Mouse (Mus musculus) left cerebral cortex, postnatal 4 days (tissue): Measurements from ENCODE around the gene Agpat1. TPM values are rescaled to one million over a fixed set of nuclear protein-coding genes. Genes with fewer than 3 reads are reported as not detected.

Experiments
- DNase-seq: peaks from one replicate; pipeline ENCODE4 v3.0.0-alpha.2; 2022
- intact Hi-C: fragments of 180-260 bp; cut with DNase I; formaldehyde crosslinking; loops from one replicate; pipeline ENCODE4 v1.15.1; 2025
- total RNA-seq, 2 experiments: library from RNA; stranded (reverse); gene quantifications; 2 replicates each; pipeline ENCODE4 v1.2.3; 2021

The Agpat1 gene
- total RNA-seq, 2 experiments from 2014 or later, result 145 to 154 TPM

DNA sequence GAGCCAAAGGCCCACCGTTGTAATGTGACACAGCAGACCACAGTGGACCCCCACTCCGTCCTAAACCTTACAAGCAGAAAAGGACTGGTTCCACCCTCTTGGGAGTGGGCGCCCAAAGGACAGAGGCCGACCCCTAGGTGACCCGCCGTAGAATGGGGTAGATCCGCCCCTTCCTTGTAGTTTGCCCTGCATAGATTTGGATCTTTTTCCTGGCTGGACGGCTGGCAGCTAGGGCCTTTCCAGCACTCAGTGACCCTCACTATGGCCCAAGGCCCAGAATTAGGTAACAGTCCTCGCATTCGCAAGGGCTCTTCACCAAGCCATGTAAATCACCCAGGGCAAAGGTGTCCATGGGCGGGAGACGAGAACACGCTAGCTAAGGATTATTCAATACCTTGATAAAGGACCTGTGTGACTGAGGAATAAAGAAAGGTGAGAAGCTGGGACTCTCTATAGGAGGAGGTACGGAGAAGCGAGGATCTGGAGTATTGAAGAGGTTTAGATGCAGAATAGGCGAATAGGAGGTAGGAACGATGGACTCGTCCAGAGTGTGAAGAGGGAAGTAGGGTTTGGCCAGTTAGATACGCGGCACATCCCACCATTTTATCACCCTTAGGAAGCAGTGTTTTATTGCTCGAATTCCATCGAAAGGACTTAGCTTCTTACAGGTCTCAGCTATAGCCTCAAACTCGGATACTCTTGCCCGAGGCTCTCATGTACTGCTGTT, 612 bp downstream of the Agpat1 start:
- intact Hi-C loops, result no loop called here
- no peak for DNase-seq

DNA sequence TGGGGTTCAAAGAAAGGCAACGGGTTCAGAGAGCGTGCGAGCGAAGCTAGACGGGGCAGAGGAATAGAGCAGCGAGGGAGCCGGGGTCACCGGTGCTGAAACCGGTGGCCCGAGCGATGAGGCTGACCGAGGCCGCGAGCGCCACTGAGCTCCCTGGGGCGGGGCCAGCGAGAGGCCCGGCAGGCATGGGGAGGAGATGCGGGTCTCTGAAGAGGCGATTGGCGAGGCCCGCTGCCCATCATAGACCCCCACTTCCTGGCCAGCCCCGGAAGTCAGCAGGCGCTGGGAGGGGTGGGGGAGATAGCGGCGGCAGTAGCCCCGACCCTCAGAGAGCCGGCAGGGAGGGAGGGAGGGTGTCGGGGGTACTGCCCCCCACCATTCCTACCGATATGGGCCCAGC, 1.5 kb downstream of the Agpat1 start:
- peak; percentile 99 for DNase-seq
- intact Hi-C loops, result no loop called here

DNA sequence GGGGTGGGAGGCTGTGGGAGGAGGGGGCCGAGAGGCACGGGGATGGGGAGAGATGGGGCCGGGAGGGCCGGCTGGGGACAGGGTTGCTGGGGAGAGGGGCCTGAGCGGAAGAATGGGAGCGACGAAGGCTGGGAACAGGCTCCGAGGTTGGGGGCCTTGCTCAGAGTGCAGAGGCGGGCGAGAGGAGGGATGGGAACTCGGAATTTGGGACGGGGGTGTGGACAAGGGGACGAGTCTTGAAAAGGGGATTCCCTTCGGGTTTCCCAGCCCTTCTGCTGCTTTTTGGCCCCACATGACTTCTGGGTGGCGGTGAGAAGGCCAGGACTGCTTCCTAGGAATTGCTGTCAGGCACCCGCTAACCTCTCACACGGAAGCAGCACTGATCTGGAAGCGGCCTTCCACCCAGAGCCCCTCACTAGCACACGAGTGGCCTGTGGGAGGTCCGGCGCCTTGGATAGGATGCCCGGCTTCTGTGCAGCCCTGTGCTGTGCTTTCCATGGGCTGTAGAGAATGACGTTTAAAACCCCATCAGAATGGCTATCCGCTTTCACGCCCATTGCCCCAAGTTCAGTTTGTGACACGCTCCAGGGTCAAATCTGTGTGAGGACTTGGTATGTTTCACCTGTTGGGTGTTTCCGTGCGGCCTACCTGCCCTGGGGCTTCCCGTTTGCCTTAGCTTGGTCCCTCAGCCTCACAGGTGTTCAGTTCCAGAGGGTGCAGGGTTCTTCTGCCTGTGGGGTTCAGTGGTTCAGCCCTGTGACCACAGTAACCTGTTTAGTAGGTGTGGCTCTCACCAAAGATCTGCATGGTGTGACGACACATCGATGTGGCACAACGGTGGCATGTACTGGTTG, 2.4 kb downstream of the Agpat1 start:
- intact Hi-C loops, result no loop called here
- no peak for DNase-seq

DNA sequence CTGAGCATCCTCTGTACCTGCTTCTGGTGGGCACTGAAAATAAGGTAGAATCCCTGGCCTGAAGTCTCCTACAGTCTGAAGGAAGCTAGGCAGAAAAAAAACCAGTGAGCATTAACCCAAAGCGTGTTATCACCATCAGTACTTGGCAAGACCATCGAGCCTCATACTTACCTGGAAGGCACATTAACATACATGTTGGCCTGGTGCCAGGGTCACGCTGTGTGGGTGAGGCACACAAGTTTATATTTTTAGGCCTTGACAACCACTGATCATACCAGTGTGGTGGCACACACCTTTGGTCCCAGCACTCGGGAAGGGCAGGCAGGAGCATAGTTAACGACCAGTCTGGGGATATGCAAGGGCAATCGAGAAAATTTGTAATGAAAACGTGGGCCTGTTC, 3.9 kb downstream of the Agpat1 start:
- intact Hi-C loops, result no loop called here
- no peak for DNase-seq

DNA sequence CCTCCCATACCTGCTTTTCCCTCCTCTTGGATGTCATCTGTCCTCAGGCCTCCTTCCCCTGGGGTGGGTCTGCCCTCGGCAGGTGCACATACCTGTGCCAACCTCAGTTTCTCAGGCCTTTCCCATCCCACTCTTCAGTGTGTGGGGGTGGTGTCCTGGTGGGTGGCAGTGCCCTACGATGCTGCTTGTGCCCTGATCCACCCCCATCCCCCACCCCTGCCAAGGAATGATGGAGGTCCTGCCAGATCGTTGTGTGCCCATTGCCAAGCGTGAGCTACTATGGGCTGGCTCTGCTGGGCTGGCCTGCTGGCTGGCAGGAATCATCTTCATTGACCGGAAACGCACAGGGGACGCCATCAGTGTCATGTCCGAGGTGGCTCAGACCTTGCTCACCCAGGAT, 7.0 kb downstream of the Agpat1 start:
- DNase-seq, result no peak
- intact Hi-C loops, result no loop called here

DNA sequence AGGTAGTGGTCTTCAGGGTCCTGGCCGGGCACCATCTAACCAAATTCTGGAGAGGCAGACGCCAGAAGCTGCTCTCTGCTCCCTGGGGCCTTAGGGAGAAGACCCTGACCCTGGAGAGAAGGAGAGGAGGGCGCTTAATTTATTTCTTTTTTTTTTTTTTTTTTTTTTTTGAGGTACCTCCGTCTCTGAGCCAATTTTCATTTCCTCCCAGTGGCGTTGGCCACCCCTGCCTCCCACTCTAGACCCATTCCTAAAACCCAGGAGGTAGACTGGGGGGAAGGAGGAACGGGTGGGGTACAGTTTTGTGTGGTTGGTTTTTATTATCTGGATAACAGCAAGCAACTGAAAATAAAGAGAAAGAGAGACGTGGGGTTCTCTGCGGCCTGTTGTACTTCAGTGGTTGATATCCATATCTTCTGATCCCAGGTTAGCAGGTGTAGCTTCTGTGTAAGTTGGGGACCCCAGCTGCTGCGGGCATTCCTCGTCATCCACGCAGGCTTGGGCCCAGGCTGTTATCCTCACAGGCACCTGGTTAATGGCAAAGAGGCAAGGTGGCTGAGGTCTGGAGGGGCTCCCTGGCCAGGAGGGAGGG, 9.1 kb downstream of the Agpat1 start:
- intact Hi-C loops, result no loop called here
- no peak for DNase-seq

DNA sequence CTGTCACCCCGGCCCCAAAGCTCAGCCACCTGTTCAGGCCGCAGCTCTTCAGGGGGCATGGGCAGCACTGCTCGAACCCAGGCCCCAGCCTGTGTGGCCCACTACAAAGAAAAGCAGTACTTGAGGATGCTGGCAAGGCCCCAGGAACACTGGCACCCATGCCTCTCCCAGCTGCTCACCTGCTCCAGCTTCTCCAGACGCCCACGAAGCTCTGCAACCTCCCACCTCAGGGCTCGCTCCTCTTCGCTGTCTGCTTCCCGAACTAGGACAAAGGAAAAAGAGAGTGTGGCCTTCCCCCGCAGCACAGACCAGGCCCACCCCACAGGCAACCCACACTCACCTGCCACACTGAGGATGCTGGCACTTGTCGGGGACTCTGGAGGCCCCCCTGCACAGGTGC, 9.8 kb downstream of the Agpat1 start:
- no peak for DNase-seq
- intact Hi-C loops, result no loop called here

DNA sequence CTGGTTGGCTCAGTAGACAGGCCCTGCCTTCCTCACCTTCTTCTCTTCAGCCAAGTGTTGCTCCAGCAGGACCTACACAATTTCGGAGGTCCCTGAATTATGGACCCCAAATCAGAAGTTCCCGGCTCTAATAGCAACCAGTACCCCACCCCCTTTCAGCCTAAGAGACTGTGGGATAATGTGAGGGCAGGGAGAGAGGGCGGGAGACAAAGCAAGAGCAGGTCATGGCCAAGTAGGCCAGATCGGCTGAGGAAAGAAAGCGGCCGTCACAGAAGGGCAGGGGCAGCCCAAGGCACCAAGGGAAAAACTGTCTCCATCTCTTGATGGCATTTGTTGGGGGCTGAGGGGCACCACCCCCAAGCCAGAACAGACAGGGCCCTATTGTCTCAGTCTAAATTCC, 11.8 kb downstream of the Agpat1 start, which contains the start of gene Egfl8:
TSS of gene Egfl8 (minus strand) at position 101 of the 400 bp plus-strand sequence.
- no peak for DNase-seq
- intact Hi-C loops, result no loop called here

DNA sequence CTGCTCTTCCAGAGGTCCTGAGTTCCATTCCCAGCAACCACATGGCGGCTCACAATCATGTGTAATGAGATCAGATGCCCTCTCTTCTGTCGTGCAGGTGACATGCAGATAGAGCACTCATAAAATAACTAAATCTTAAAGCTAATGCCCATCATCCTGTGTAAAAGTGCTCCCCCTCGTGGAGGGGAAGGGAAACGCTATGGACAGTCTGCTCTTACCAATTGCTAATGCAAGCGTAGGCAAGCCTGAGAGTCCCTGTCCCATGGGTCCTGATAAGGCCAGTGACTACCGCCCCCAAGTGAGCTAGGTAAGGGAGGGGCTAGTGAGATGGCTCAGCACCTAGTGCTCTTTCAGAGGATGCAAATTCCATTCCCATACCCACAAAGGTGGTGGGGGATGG, 14.9 kb downstream of the Agpat1 start:
- DNase-seq, result peak; percentile 61
- intact Hi-C loops, result no loop called here

DNA sequence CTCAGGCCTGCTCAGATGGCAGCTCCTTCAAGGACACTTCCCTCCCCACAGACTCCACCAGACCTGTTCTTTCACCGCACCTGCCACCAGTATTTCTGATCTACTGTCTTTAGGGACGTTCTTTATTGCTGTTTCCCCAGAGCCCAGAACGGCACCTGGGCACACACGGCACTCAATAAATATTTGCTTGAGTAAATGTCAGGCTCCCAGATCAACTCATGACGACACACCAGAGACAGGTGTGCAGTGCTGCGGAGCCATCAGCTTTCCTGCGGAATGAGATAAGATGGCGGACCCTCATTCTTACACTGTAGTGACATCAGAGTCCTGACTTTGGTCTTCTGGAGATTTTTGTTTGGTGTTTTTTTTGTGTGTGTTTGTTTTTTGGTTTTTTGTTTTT, 16.9 kb downstream of the Agpat1 start:
- intact Hi-C loops, result no loop called here
- DNase-seq, result no peak

DNA sequence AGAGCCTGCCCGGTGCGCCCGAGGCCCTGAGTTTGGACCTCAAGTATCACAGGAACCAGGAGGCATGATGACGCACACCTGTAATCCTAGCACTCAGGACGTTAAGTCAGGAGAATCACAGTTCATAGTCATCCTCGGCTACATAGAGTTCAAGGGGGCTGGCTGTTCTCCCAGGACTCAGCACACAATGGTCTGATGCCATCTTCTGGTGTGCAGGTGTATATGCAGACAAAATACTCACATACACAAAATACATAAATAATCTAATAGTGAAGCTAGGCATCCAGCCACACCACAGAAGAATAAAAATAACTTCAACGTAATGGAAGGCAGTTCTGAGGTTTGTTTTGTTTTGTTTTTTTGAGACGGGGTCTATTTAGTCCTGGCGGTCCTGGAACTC, 19.1 kb downstream of the Agpat1 start:
- DNase-seq, result no peak
- intact Hi-C loops, result no loop called here

DNA sequence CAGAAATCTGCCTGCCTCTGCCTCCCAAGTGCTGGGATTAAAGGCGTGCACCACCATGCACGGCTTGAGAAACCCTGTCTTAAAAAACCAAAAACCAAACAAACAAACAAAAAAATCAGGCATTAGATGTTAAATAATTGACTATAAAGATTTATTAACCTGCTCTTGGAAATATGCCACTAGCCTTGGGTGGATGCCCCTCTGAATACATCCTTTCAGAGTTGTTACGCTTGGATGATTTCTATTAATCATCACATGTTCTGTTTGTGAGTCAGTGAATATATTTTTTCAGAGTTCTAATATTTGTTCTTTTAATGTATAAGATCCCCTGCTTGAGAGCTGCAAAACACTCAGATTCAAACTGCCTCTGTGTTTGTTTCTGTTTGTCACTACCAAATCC, 20.9 kb downstream of the Agpat1 start:
- DNase-seq, result no peak
- intact Hi-C loops, result no loop called here

DNA sequence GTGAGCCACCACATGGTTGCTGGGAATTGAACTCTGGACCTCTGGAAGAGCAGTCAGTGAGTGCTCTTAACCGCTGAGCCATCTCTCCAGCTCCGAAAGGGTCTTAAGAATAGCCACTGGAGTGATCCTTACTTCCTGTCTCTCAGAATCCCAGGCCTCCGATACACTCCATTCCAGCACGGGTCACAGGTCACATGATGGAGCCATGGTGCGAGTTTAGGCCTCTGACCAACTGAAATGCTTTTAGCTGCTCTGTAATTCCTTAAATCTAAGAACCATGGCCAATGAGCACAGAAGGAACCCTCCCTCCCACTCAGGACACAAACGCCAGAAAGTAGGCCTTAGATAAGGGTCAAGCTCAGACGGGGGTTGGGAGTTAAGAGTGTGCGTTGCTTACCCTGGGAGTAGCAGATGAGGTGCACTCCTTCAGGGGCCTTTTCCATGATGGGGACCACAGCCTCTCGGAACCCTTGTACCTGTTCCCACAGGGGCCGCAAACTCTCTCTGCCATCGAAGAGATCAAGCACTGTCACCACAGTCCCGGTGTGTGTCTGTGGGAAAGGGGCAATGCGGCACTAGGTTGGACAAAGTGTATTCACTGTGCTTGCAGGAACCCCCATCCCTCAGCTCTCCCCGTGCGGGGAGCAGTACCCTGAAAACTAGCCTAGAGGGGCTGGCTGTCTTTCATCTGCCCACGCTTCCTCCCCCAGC, 22.2 kb downstream of the Agpat1 start:
- no peak for DNase-seq
- intact Hi-C loops, result no loop called here

DNA sequence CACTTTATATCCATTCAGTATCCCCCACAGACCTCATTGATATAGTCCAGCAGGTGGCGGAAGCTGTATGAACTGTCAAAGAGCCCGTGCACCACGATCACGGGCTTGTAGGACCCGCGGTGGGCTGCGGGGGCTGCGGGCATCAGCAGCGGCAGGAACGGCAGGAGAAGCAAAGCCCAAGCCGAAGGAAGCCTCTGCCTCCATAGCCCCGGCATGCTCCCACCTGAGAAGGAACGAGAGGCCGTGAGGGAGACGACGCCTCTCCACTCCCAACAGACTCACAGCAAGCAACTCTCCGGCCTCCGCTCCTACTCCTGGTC, 22.7 kb downstream of the Agpat1 start:
- peak; percentile 62 for DNase-seq
- intact Hi-C loops, result no loop called here

DNA sequence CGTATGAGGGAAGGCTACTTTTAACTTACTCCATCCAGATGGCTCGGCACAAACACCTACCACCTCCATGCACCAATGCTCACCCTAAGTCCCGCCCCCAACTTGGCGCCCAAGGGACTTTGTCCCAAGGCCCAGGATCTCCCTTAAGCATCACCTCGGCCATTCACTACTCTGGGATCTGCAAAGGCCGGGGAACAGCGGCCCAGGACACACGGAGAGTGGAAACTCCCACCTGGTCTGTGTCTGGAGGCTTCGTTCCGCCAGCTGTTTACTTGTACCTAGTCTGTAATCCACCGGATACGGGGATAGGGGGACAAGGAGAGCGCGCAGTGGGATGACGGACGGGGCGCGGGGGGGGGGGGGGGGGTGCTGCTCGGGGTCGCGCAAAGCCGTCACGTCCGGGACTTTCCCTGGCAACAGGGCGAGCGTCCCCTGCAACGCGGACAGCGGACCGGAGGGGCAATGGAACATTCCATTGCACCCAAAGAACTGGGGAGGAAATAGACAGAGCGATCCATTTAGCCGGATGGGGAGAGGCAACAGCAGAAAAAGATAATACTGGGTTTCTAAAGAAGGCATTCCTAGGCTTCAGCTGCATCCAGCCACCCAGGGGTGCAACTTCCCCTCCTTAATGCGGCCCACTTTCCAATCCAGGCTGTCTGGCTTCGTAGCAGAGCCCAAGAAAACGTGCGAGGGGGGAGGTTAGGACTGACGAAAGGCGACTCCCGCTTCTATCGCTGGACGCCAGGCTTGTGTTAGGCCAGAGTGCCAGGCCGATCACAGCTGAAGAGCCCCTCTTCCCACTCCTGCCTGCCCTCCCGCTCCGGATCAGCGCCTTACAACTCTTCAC, 23.3 kb downstream of the Agpat1 start:
- DNase-seq, result peak; percentile 92
- intact Hi-C loops, result no loop called here

DNA sequence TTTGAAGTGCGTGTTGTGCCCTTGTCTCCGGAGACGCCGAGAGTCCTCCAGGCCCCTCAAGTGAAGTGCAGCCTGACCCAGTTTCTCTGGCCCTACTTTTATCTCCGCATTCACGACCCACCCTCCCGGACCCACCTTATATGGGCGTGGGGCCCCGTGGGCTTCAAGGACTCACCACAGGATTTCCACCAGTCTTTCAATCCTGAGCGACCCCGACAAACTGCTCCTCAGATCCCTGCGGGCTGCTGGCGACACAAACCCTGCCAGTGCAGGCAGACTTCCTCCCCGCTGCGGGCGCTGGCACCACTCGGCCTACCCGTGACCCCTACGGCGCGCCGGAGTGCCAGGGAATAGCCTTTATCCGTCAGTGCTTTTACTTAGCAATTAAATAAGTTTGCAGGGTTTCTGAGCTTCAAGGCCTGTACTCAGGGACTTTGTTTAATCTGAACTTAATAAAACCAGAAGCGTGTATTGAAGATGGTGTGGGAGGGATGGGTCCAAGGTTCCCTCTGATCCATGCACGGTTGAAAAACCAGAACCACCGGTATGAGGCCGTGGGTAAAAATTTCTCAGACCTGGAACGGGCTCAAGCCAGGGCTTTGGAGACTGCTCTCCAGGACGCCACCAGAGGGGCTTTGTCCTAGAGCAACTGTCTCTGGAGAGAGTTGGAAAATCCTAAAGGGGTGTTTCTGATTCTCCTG, 24.0 kb downstream of the Agpat1 start, which contains the start of gene Ppt2:
TSS of gene Ppt2 (minus strand) at position 568 of the 701 bp plus-strand sequence.
- intact Hi-C loops, result no loop called here
- DNase-seq, result no peak

DNA sequence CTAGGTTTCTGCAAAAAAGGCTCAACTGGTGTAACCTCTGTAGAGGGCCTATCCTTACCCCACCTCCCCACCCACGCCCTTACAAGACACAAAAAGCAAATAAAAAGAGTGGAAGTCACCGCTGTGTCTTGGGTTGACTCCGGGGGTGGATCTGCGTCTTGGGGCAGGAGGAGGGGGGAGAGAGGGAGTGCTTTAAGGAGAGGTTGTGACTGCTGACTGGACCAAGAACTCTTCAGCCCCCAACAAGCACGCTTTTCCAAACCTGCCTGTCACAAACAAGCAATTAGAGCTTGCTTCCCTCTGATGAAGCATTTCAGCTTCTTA, 24.5 kb downstream of the Agpat1 start:
- intact Hi-C loops, result no loop called here

DNA sequence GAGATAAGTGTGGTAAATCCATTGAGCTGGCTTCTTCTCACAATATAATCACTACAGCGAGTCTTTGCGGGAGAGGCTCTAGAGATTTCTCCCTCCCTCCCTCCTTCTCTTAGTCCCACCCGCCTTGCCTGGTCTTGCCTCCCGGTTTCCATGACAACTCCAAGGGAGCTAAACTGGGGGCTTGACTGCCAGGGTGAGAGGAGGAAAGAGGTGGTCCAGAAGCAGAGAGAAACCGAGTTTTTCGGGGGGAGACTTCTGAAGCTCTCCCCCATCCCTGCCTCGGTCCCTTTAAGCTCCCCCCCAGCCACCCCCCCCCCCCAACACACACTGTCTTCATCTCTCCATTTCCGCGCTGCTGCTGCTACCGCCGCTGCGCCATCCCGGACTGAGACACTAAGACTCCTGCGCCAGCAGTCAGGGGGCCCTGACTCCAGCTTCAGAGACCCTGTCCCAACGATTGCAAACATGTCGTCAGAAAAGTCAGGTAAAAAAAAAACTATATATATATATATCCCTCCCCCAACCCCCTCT, 25.2 kb downstream of the Agpat1 start, which contains the start of gene Prrt1:
TSS of gene Prrt1 (plus strand) at position 313 of the 531 bp plus-strand sequence.
- DNase-seq, result no peak
- intact Hi-C loops, result no loop called here

More for the DNA sequence above, 24.5 kb downstream of the Agpat1 start:
- DNase-seq, result no peak

DNA sequence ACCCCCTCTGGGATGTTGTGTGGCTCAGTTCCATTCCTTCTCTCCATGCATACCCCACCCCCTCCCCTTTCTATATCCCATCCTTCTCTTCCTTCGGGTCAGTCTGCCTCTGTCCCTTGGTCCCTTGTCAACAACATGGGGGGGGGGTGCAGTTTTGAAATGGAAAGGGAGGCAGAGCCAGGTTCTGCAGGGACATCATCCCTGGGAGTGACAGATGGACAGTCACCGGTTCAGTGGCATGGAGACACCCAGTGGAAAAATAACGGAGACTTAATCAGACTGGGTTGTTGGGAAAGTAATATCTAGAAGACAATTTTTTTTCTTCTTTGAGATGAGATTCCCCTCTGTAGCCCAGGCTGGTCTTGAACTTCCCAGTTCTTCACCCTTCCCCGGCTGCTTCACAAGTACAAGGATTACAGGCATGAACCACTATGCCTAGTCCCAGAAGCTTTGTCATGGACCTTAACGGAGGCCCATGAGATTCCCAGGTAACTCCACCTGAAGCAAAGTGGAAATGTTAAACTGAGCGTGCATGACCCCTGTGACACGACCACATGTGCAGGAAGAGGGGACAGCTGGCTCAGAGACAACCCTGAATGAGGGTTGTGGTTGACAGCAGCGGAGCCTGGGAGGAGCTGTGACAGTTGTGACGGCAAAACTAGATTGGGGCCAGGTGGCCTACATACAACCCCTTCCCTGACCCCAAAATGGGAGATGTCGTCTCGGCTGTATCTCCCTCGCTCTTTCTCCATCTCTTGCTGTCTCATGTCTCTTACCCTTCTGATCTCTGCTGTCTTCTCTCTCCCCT, 25.9 kb downstream of the Agpat1 start:
- DNase-seq, result no peak
- intact Hi-C loops, result no loop called here
